ENCODE assay signal across 13 mouse cellular contexts in genomic region chr1:150089040-150089692, GRCm38 (mm10). TPM values are rescaled to one million over a fixed set of nuclear protein-coding genes. Genes with fewer than 3 reads are reported as not detected.
DNase-seq lines count a peak whose midpoint lies in the region; ATAC-seq and TF ChIP-seq lines count a peak whose summit lies in the region.
"Had no signal": no experiment of that assay in that cellular context is flagged by ENCODE, and none has a peak within 500 bp of the region (broad histone marks: within the 10 kb centered on the region; RNA-seq: fewer than 3 reads in every experiment).

No protein-coding gene starts in this region.

- WGBS in hindbrain, embryonic 16.5 days = 73% methylated on average over 6 of the region's 6 CpGs
- WGBS in hindbrain, embryonic 14.5 days = 74% methylated on average over 6 of the region's 6 CpGs
- WGBS in lung, embryonic 14.5 days = 50% methylated on average over 6 of the region's 6 CpGs
- 49% methylated on average over 6 of the region's 6 CpGs for WGBS in stomach, embryonic 14.5 days

- ATAC-seq in hindbrain, embryonic 16.5 days = peak; percentile 27; the same call in 1 of the 2 replicates
- ATAC-seq in hindbrain, embryonic 14.5 days (ENCODE audit: low FRiP score) = no peak
- ATAC-seq in lung, embryonic 14.5 days (ENCODE audit: insufficient read depth) = peak; percentile 88
- ATAC-seq in stomach, embryonic 14.5 days (ENCODE audit: insufficient number of reproducible peaks, insufficient read depth, low FRiP score, low read depth) = 0 out of 2 replicates have a peak, but pooled peaks have one; percentile 24
- ATAC-seq: midbrain, embryonic 15.5 days had no signal

- no peak overlapping the region for H3K27ac ChIP-seq in hindbrain, embryonic 16.5 days (ENCODE audit: low read depth, low read length)
- H3K27ac ChIP-seq in hindbrain, embryonic 14.5 days = no peak overlapping the region
- H3K27ac ChIP-seq in lung, embryonic 14.5 days (ENCODE audit: low read depth) = no peak overlapping the region
- peak overlapping the region; percentile 43; the same call in 1 of the 2 replicates for H3K27ac ChIP-seq in embryonic fibroblast, embryonic 13.5 days (ENCODE audit: insufficient read depth, low read length)
- H3K27ac ChIP-seq in stomach, embryonic 14.5 days (ENCODE audit: low read length) = 0 out of 2 replicates have a peak overlapping the region, but pooled peaks have one; percentile 2
- H3K27ac ChIP-seq: limb, embryonic 10.5 days; midbrain, embryonic 15.5 days had no signal

- no peak overlapping the region for H3K4me2 ChIP-seq in hindbrain, embryonic 16.5 days (ENCODE audit: low read length)
- no peak overlapping the region for H3K4me2 ChIP-seq in hindbrain, embryonic 14.5 days (replicated peaks)
- H3K4me2 ChIP-seq in lung, embryonic 14.5 days = no peak overlapping the region
- H3K4me2 ChIP-seq in stomach, embryonic 14.5 days (replicated peaks; ENCODE audit: low read depth, low read length) = no peak overlapping the region
- H3K4me2 ChIP-seq: midbrain, embryonic 15.5 days had no signal

- TF ChIP-seq POLR2A in embryonic fibroblast, embryonic 13.5 days (IDR thresholded peaks at IDR 0.05; ENCODE audit: low read depth, low read length) = no peak

- H3K36me3 ChIP-seq in hindbrain, embryonic 16.5 days (ENCODE audit: control insufficient read depth, insufficient read depth, low read length) = no peaks in the 10 kb centered on the region
- H3K36me3 ChIP-seq in hindbrain, embryonic 14.5 days (replicated peaks; ENCODE audit: control insufficient read depth, insufficient read depth) = no peaks in the 10 kb centered on the region
- no peaks in the 10 kb centered on the region for H3K36me3 ChIP-seq in lung, embryonic 14.5 days (ENCODE audit: insufficient read depth)
- no peaks in the 10 kb centered on the region for H3K36me3 ChIP-seq in stomach, embryonic 14.5 days (ENCODE audit: control insufficient read depth, insufficient read depth, low read length)
- H3K36me3 ChIP-seq: limb, embryonic 10.5 days; midbrain, embryonic 15.5 days had no signal

- TF ChIP-seq CTCF in lung, embryonic 14.5 days (IDR thresholded peaks at IDR 0.05; ENCODE audit: low read depth) = no peak
- TF ChIP-seq CTCF in embryonic fibroblast, embryonic 13.5 days (IDR thresholded peaks at IDR 0.05; ENCODE audit: borderline replicate concordance, insufficient read depth, low read length) = no peak

- DNase-seq in hindbrain, embryonic 14.5 days (ENCODE audit: low spot score) = no peak
- DNase-seq in lung, embryonic 14.5 days = peak; percentile 71
- DNase-seq in lung, adult 18-20 months = no peak
- no peak for DNase-seq in urinary bladder, postnatal 10 days (ENCODE audit: low spot score)
- DNase-seq: heart, postnatal 4 days; kidney, postnatal 36 days; spleen, adult 18-20 months had no signal

- no peaks in the 10 kb centered on the region for H3K4me1 ChIP-seq in hindbrain, embryonic 16.5 days (ENCODE audit: control insufficient read depth, insufficient read depth, low read depth, low read length)
- H3K4me1 ChIP-seq in hindbrain, embryonic 14.5 days (replicated peaks; ENCODE audit: control insufficient read depth, insufficient read depth, low read length) = no peaks in the 10 kb centered on the region
- H3K4me1 ChIP-seq in lung, embryonic 14.5 days (ENCODE audit: insufficient read depth) = no peaks in the 10 kb centered on the region
- H3K4me1 ChIP-seq in embryonic fibroblast, embryonic 13.5 days (ENCODE audit: control insufficient read depth, insufficient read depth, low read length) = no peaks in the 10 kb centered on the region
- no peaks in the 10 kb centered on the region for H3K4me1 ChIP-seq in stomach, embryonic 14.5 days (ENCODE audit: control insufficient read depth, insufficient read depth, low read length)
- H3K4me1 ChIP-seq: limb, embryonic 10.5 days; midbrain, embryonic 15.5 days had no signal

- no peak overlapping the region for H3K4me3 ChIP-seq in hindbrain, embryonic 16.5 days (ENCODE audit: low read length)
- H3K4me3 ChIP-seq in hindbrain, embryonic 14.5 days (replicated peaks; ENCODE audit: low read length) = no peak overlapping the region
- no peak overlapping the region for H3K4me3 ChIP-seq in lung, embryonic 14.5 days (ENCODE audit: low read depth, low read length)
- H3K4me3 ChIP-seq in embryonic fibroblast, embryonic 13.5 days (ENCODE audit: insufficient read depth, low read length) = no peak overlapping the region
- H3K4me3 ChIP-seq in stomach, embryonic 14.5 days (ENCODE audit: low read depth, low read length) = no peak overlapping the region
- H3K4me3 ChIP-seq: limb, embryonic 10.5 days; midbrain, embryonic 15.5 days had no signal

- no peaks in the 10 kb centered on the region; the same call in 1 of the 2 replicates for H3K9me3 ChIP-seq in hindbrain, embryonic 16.5 days (ENCODE audit: control insufficient read depth, low read length)
- no peaks in the 10 kb centered on the region for H3K9me3 ChIP-seq in hindbrain, embryonic 14.5 days (ENCODE audit: control insufficient read depth, low read length)
- H3K9me3 ChIP-seq in lung, embryonic 14.5 days (ENCODE audit: low read depth, low read length) = no peaks in the 10 kb centered on the region
- H3K9me3 ChIP-seq in stomach, embryonic 14.5 days (ENCODE audit: control insufficient read depth, low read depth, low read length) = no peaks in the 10 kb centered on the region
- H3K9me3 ChIP-seq: limb, embryonic 10.5 days had no signal

- H3K27me3 ChIP-seq in hindbrain, embryonic 16.5 days (replicated peaks; ENCODE audit: control insufficient read depth, insufficient read depth, low read length) = no peaks in the 10 kb centered on the region
- H3K27me3 ChIP-seq in hindbrain, embryonic 14.5 days (ENCODE audit: control insufficient read depth, insufficient read depth, low read length) = no peaks in the 10 kb centered on the region
- no peaks in the 10 kb centered on the region for H3K27me3 ChIP-seq in lung, embryonic 14.5 days (ENCODE audit: insufficient read depth, low read length)
- no peaks in the 10 kb centered on the region for H3K27me3 ChIP-seq in stomach, embryonic 14.5 days (ENCODE audit: control insufficient read depth, insufficient read depth, low read length)
- H3K27me3 ChIP-seq: midbrain, embryonic 15.5 days had no signal

- H3K9ac ChIP-seq in hindbrain, embryonic 16.5 days (ENCODE audit: low read depth, low read length) = no peak overlapping the region
- H3K9ac ChIP-seq in hindbrain, embryonic 14.5 days = no peak overlapping the region
- no peak overlapping the region for H3K9ac ChIP-seq in lung, embryonic 14.5 days
- H3K9ac ChIP-seq in stomach, embryonic 14.5 days (replicated peaks; ENCODE audit: low read depth, low read length) = no peak overlapping the region
- H3K9ac ChIP-seq: midbrain, embryonic 15.5 days had no signal

RNA-seq across cellular contexts. Expression of gene Ptgs2, which starts 10.7 kb away (rescaled TPM):
- polyA plus RNA-seq in hindbrain, embryonic 16.5 days (2015; fragmentation: Nextera tagmentation; extraction: Ambion mirVana) = 0.17 and 0.21 TPM in 2 replicates
- polyA plus RNA-seq in hindbrain, embryonic 14.5 days (2014; fragmentation: Nextera tagmentation; extraction: Ambion mirVana) = 0.11 and 0.20 TPM in 2 replicates
- polyA plus RNA-seq in lung, embryonic 14.5 days (2014; fragmentation: Nextera tagmentation; extraction: Ambion mirVana) = 0.09 and 0.15 TPM in 2 replicates
- 60.3 and 202 TPM in 2 replicates for polyA plus RNA-seq in embryonic fibroblast, embryonic 13.5 days (2011; ENCODE audit: insufficient read length, low read depth, missing spikeins)
- 0.27 and 0.50 TPM in 2 replicates for polyA plus RNA-seq in stomach, embryonic 14.5 days (2014; fragmentation: Nextera tagmentation; extraction: Ambion mirVana)
- polyA plus RNA-seq: limb, embryonic 10.5 days; liver, embryonic 16.5 days had no signal

Comparison
In these comparisons a context has a peak if more than half of its experiments do, and no peak if none do; other contexts are left out.
1. H3K27ac ChIP-seq: peak in embryonic fibroblast, embryonic 13.5 days (single experiment) and stomach, embryonic 14.5 days (single experiment); none in hindbrain, embryonic 16.5 days (single experiment), hindbrain, embryonic 14.5 days (single experiment) and lung, embryonic 14.5 days (single experiment).
2. RNA of gene Ptgs2, which starts 10.7 kb away (polyA plus RNA-seq): 60.3 to 202 TPM in embryonic fibroblast, embryonic 13.5 days; 0.27 to 0.50 TPM in stomach, embryonic 14.5 days, 0.17 to 0.21 TPM in hindbrain, embryonic 16.5 days, 0.11 to 0.20 TPM in hindbrain, embryonic 14.5 days and 0.09 to 0.15 TPM in lung, embryonic 14.5 days; every median in the first group is over 10 times any median in the second.